Mouse (Mus musculus): ENCODE results near the gene Prtg. TPM values are rescaled to one million over a fixed set of nuclear protein-coding genes. Genes with fewer than 3 reads are reported as not detected.

Gene Prtg
- total and polyA plus RNA-seq, 2 experiments from 2014 or later: 0.65 to 4.4 TPM

DNA sequence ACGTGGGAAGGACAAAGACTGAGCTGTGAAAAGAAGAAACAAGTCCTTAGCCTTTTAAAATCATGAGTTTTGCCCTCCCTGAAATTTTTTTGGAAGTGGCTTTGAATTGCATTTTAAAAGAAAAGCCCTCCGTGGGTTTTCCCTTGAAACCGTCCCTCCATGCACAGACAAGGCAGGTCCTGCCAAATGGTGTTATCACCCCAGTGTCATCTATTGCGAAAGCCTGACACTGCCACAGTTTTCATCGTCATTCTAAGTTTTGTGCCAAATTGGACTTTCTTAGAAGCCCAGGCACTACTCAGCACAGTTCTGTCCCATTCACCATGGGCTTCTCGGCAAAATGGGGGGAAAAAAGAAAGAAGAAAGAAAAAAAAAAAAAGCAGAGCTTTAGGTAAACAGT is 106.9 kb downstream of the Prtg start:
- TF ChIP-seq CTCF (IDR thresholded peaks at IDR 0.05; ENCODE audit: low read depth): no peak
- 64% methylated on average over 6 of the region's 6 CpGs for WGBS
- H3K4me3 ChIP-seq (ENCODE audit: low read length): no peak overlapping the region

DNA sequence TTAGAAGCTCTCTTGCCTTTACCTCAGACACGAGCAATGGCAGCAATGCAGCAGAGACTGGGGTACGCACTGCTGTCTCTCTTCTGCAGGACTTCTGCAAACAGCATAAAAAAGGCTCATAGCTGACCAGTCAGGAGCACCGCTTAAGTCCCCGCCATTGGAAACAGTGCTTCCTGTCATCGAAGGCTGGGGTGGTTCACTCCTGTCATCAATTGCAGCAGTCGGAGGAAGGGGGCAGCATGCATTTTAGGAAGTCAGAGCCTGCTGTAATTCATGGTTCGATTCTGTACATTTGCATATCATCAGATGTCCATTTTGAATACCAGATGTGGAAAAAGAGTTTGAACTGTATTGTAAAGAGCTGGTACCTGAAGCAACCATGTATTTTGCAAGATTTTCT is 109.1 kb downstream of the Prtg start:
- no peaks in the 10 kb centered on the region for H3K27me3 ChIP-seq (ENCODE audit: insufficient read depth, low read length)
- H3K4me2 ChIP-seq (ENCODE audit: low read depth, low read length): no peak overlapping the region
- H3K36me3 ChIP-seq (ENCODE audit: insufficient read depth, low read length): no peaks in the 10 kb centered on the region
- no peak overlapping the region for H3K27ac ChIP-seq
- H3K9me3 ChIP-seq (ENCODE audit: low read length): no peaks in the 10 kb centered on the region
- DNase-seq (ENCODE audit: low spot score) (no peak), ATAC-seq (no peak)
- H3K9ac ChIP-seq (replicated peaks; ENCODE audit: low read length): no peak overlapping the region
- H3K4me3 ChIP-seq (ENCODE audit: low read length): no peak overlapping the region
- no peak for TF ChIP-seq CTCF (IDR thresholded peaks at IDR 0.05; ENCODE audit: low read depth)
- 64% methylated on average over 7 of the region's 7 CpGs for WGBS
- H3K4me1 ChIP-seq (ENCODE audit: insufficient read depth, low read length): no peaks in the 10 kb centered on the region

More for the DNA sequence above, 106.9 kb downstream of the Prtg start:
- Histone ChIP-seq H3K9me3 (ENCODE audit: low read length) (no peaks in the 10 kb centered on the region), H3K4me2 (ENCODE audit: low read depth, low read length) (no peak overlapping the region), H3K27me3 (ENCODE audit: insufficient read depth, low read length) (no peaks in the 10 kb centered on the region), H3K4me1 (ENCODE audit: insufficient read depth, low read length) (no peaks in the 10 kb centered on the region), H3K9ac (replicated peaks; ENCODE audit: low read length) (no peak overlapping the region), H3K27ac (no peak overlapping the region), H3K36me3 (ENCODE audit: insufficient read depth, low read length) (no peaks in the 10 kb centered on the region)
- DNase-seq (ENCODE audit: low spot score) (no peak), ATAC-seq (no peak)

DNA sequence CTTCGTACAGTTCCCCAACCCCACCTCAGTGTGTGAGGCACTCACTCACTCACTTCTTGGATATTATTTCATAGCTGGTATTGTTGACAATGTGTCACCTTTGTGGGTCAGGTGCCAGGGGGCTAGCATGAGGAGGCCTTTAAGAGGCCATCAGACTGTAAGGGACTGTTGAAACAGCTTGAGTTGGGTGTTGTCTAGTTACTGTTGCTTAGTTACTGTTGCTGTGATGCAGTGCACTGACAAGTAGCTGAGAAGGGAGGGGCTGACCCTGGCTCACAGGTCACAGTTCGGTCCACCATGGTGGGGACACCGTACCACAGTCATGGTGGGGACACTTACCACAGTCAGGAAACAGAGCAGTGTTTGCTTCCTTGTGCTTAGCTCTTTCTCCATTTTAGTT is 116.4 kb downstream of the Prtg start:
- Histone ChIP-seq H3K9me3 (ENCODE audit: low read length) (no peaks in the 10 kb centered on the region), H3K36me3 (ENCODE audit: insufficient read depth, low read length) (no peaks in the 10 kb centered on the region), H3K27ac (no peak overlapping the region), H3K4me1 (ENCODE audit: insufficient read depth, low read length) (peaks cover 8% of the 10 kb centered on the region), H3K27me3 (ENCODE audit: insufficient read depth, low read length) (no peaks in the 10 kb centered on the region), H3K9ac (replicated peaks; ENCODE audit: low read length) (no peak overlapping the region), H3K4me2 (ENCODE audit: low read depth, low read length) (no peak overlapping the region), H3K4me3 (ENCODE audit: low read length) (no peak overlapping the region)
- 70% methylated on average over 3 of the region's 3 CpGs for WGBS
- DNase-seq (ENCODE audit: low spot score) (no peak), ATAC-seq (no peak)
- TF ChIP-seq CTCF (IDR thresholded peaks at IDR 0.05; ENCODE audit: low read depth): no peak

DNA sequence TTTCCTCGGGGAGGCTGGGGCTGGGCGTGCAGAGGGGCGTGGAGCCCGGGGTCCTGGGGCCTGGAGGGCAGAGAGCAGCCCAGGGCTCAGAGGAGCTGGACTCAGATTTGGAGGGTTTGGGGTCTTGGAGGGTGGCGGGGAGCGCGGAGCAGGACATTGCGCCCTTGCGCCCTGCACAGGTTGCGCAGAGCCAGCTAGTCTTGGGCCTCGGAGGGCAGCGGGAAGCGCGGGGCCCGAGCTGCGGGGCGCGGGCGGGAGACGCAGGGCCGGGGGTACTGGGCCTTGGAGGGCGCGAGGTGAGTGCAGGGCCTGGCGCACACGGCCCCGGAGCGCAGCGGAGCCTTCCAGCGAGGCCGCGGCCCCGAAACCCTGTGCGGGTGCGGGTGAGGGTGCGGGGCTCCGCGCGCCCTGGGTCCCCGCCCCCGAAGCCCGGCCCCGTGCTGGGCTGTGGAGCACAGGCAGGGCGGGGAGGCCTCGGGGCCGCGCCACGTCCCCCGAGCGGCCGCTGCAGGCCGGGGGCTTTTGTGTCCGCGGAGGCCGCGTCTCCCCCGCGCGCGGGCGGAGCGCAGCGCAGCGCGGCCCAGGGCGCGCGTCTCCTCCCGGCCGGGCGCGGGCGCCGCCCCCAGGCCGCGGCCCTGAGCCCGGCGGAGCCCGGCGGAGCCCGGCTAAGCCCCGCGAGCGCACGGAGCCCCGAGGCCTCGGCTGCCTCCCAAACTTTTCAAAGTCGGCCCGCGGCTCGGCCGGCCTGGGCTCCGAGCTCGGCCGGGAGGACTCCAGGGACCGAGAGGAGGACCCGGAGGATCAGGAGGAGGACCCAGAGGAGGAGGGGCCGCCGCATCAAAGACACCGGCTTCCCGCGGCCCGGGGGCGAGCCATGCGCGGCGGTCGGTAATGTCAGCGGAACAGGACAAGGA is 118.6 kb downstream of the Prtg start, which contains the start of gene Pygo1:
Gene Pygo1 (plus strand): TSS at position 625 of the 914 bp plus-strand sequence.
- Histone ChIP-seq H3K4me3 (ENCODE audit: low read length) (peak within 1 kb of the TSS; percentile 87), H3K9me3 (ENCODE audit: low read length) (no peaks in the 10 kb centered on the region), H3K27ac (peak within 1 kb of the TSS; percentile 85), H3K4me2 (ENCODE audit: low read depth, low read length) (peak within 1 kb of the TSS; percentile 96), H3K4me1 (ENCODE audit: insufficient read depth, low read length) (peaks cover 8% of the 10 kb centered on the region), H3K36me3 (ENCODE audit: insufficient read depth, low read length) (no peaks in the 10 kb centered on the region), H3K27me3 (ENCODE audit: insufficient read depth, low read length) (no peaks in the 10 kb centered on the region), H3K9ac (replicated peaks; ENCODE audit: low read length) (peak within 1 kb of the TSS; percentile 95)
- ATAC-seq: peak; percentile 86
- under 1% methylated on average over 80 of the region's 108 CpGs for WGBS
- TF ChIP-seq CTCF (IDR thresholded peaks at IDR 0.05; ENCODE audit: low read depth): no peak
- DNase-seq (ENCODE audit: low spot score): peak; percentile 74

DNA sequence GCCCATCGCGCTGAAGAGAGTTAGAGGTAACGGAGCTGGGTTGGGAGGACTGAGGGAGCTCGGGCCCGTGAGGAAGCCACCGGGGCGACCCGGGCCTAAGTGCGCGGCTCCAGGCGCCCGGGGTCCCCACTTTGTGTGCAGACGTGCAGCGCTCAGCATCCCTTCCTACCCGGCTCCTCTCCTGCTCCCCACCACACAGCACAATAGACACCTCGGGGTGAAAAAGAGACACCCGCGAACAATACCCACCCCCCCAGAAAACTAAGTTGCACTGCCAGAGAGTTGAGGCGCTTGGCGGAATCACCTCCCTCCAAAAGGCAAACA is 119.2 kb downstream of the Prtg start:
- no peaks in the 10 kb centered on the region for H3K9me3 ChIP-seq (ENCODE audit: low read length)
- no peak for TF ChIP-seq CTCF (IDR thresholded peaks at IDR 0.05; ENCODE audit: low read depth)
- WGBS: 1% methylated on average over 20 of the region's 20 CpGs
- DNase-seq (ENCODE audit: low spot score): no peak
- H3K27me3 ChIP-seq (ENCODE audit: insufficient read depth, low read length): no peaks in the 10 kb centered on the region
- H3K27ac ChIP-seq: peak overlapping the region; percentile 85
- peaks cover 8% of the 10 kb centered on the region for H3K4me1 ChIP-seq (ENCODE audit: insufficient read depth, low read length)
- H3K36me3 ChIP-seq (ENCODE audit: insufficient read depth, low read length): no peaks in the 10 kb centered on the region
- peak overlapping the region; percentile 95 for H3K9ac ChIP-seq (replicated peaks; ENCODE audit: low read length)
- H3K4me3 ChIP-seq (ENCODE audit: low read length): peak overlapping the region; percentile 87
- H3K4me2 ChIP-seq (ENCODE audit: low read depth, low read length): peak overlapping the region; percentile 96
- peak; percentile 61 for ATAC-seq

DNA sequence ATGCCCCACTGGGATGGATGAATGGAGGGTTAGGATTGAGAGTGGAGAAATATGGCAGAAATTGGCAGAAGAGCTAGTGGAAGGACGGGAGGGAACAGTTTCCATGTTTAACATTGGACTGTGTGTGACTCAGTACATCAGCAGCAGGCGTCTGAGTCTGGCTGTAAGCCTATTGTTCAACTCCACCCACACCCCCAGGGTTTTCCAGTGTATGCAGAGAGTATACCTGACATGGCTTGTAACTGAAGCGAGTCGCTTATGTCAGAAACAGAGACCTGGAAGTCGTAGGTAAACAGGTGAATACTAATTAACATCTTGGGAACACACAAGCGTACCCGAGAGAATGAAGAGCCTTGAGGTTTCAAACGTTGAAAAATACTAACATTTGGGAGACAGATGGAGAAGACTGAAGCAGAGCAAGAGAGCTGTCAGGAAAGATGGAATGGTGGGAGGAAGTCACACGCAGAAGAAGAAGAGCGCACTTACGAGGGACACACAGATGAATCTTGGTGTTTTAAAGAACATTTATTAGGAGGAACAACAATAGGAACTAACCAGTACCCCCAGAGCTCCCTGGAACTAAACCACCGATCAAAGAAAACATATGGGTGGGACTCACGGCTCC is 124.6 kb downstream of the Prtg start:
- Histone ChIP-seq H3K4me3 (ENCODE audit: low read length) (no peak overlapping the region), H3K9ac (replicated peaks; ENCODE audit: low read length) (no peak overlapping the region), H3K27ac (no peak overlapping the region), H3K4me1 (ENCODE audit: insufficient read depth, low read length) (peaks cover 8% of the 10 kb centered on the region), H3K27me3 (ENCODE audit: insufficient read depth, low read length) (no peaks in the 10 kb centered on the region), H3K9me3 (ENCODE audit: low read length) (no peaks in the 10 kb centered on the region), H3K4me2 (ENCODE audit: low read depth, low read length) (no peak overlapping the region), H3K36me3 (ENCODE audit: insufficient read depth, low read length) (no peaks in the 10 kb centered on the region)
- DNase-seq (ENCODE audit: low spot score) (no peak), ATAC-seq (no peak)
- 77% methylated on average over 13 of the region's 13 CpGs for WGBS
- no peak for TF ChIP-seq CTCF (IDR thresholded peaks at IDR 0.05; ENCODE audit: low read depth)

DNA sequence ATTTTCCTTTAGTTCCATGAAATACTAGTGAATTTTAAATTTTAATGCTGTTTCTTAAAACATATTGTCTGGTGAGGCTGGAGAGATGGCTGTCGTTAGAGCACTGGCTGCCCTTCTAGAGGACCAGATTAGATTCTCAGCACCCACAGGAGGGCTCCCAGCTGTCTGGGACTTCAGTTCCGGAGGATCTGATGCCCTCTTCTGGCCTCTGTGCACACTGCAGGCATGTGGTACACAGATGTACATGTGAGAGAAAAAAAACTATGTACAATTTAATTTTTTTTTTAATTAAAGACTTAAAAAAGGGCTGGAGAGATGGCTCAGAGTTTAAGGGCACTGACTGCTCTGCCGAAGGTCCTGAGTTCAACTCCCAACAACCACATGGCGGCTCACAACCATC is 128.6 kb downstream of the Prtg start:
- H3K4me2 ChIP-seq (ENCODE audit: low read depth, low read length): no peak overlapping the region
- 91% methylated on average over 4 of the region's 4 CpGs for WGBS

More for the DNA sequence above, 128.6 kb downstream of the Prtg start:
- Histone ChIP-seq H3K27me3 (ENCODE audit: insufficient read depth, low read length) (no peaks in the 10 kb centered on the region), H3K27ac (no peak overlapping the region), H3K36me3 (ENCODE audit: insufficient read depth, low read length) (no peaks in the 10 kb centered on the region), H3K9ac (replicated peaks; ENCODE audit: low read length) (no peak overlapping the region), H3K9me3 (ENCODE audit: low read length) (no peaks in the 10 kb centered on the region), H3K4me1 (ENCODE audit: insufficient read depth, low read length) (no peaks in the 10 kb centered on the region), H3K4me3 (ENCODE audit: low read length) (no peak overlapping the region)
- ATAC-seq: no peak
- TF ChIP-seq CTCF (IDR thresholded peaks at IDR 0.05; ENCODE audit: low read depth): 0 out of 2 replicates have a peak, but pooled peaks have one; percentile 20
- DNase-seq (ENCODE audit: low spot score): no peak
